Mouse (Mus musculus) E14TG2a.4 (cell line): ENCODE measurements at regions not wholly inside any gene's neighbourhood (a gene's known extent, or its start where the extent isn't known, plus 50 kb on each side); places are given as distances from the start of the nearest gene placed in this dataset.

ENCODE experiments used
- CTCF ChIP-seq: conservative IDR thresholded peaks from 2 replicates; pipeline ENCODE4 v1.5.1; 2014; ENCODE audit warnings: low read length
- POU5F1 ChIP-seq: IDR thresholded peaks from 2 replicates; pipeline ENCODE4 v1.6.1; 2014; ENCODE audit warnings: low read length, borderline replicate concordance

- TF ChIP-seq CTCF (no peak), POU5F1 (no peak)
These were observed 577.9 kb downstream of the Plcl1 start for GRCm38 (mm10) chr1:55983522-55984066.
